Mouse (Mus musculus): ENCODE data around the gene Igsf9b. TPM values are rescaled to one million over a fixed set of nuclear protein-coding genes. Genes with fewer than 3 reads are reported as not detected.

Gene Igsf9b
- polyA plus RNA-seq, 1 experiment from 2014 or later = 26.8 TPM

- Histone ChIP-seq H3K9ac (ENCODE audit: low read depth, low read length) (peak overlapping the region; percentile 41; the same call in 1 of the 2 replicates), H3K4me3 (ENCODE audit: low read length) (peak overlapping the region; percentile 89)
- 54% methylated on average over 5 of the region's 5 CpGs for WGBS
Observed at GRCm38 (mm10) chr9:27302291-27302690, 3.3 kb downstream of the Igsf9b start.

GRCm38 (mm10) chr9:27303571-27304484 lies 4.8 kb downstream of the Igsf9b start:
- 59% methylated on average over 17 of the region's 17 CpGs for WGBS
- Histone ChIP-seq H3K4me3 (ENCODE audit: low read length) (no peak overlapping the region; the same call in 1 of the 2 replicates), H3K27me3 (replicated peaks; ENCODE audit: control insufficient read depth, insufficient read depth, low read length) (no peaks in the 10 kb centered on the region), H3K4me1 (ENCODE audit: control insufficient read depth, insufficient read depth, low read depth, low read length) (peaks cover 67% of the 10 kb centered on the region), H3K9ac (ENCODE audit: low read depth, low read length) (peak overlapping the region; percentile 51), H3K9me3 (ENCODE audit: control insufficient read depth, low read length) (no peaks in the 10 kb centered on the region), H3K36me3 (ENCODE audit: control insufficient read depth, insufficient read depth, low read length) (no peaks in the 10 kb centered on the region), H3K4me2 (ENCODE audit: low read length) (peak overlapping the region; percentile 39), H3K27ac (ENCODE audit: low read depth, low read length) (no peak overlapping the region)
- ATAC-seq = no peak

More at GRCm38 (mm10) chr9:27302291-27302690, 3.3 kb downstream of the Igsf9b start:
- H3K27ac ChIP-seq (ENCODE audit: low read depth, low read length) = no peak overlapping the region
- peak overlapping the region; percentile 77 for H3K4me2 ChIP-seq (ENCODE audit: low read length)
- no peak for ATAC-seq
- H3K9me3 ChIP-seq (ENCODE audit: control insufficient read depth, low read length) = no peaks in the 10 kb centered on the region
- H3K27me3 ChIP-seq (replicated peaks; ENCODE audit: control insufficient read depth, insufficient read depth, low read length) = no peaks in the 10 kb centered on the region
- peaks cover 60% of the 10 kb centered on the region for H3K4me1 ChIP-seq (ENCODE audit: control insufficient read depth, insufficient read depth, low read depth, low read length)
- no peaks in the 10 kb centered on the region for H3K36me3 ChIP-seq (ENCODE audit: control insufficient read depth, insufficient read depth, low read length)

- no peaks in the 10 kb centered on the region for H3K9me3 ChIP-seq (ENCODE audit: control insufficient read depth, low read length)
- H3K4me3 ChIP-seq (ENCODE audit: low read length) = no peak overlapping the region
- no peaks in the 10 kb centered on the region for H3K27me3 ChIP-seq (replicated peaks; ENCODE audit: control insufficient read depth, insufficient read depth, low read length)
- no peak overlapping the region for H3K9ac ChIP-seq (ENCODE audit: low read depth, low read length)
- H3K27ac ChIP-seq (ENCODE audit: low read depth, low read length) = no peak overlapping the region
- no peak for ATAC-seq
- H3K4me1 ChIP-seq (ENCODE audit: control insufficient read depth, insufficient read depth, low read depth, low read length) = peaks cover 69% of the 10 kb centered on the region
- 71% methylated on average over 5 of the region's 5 CpGs for WGBS
- H3K4me2 ChIP-seq (ENCODE audit: low read length) = no peak overlapping the region; the same call in 1 of the 2 replicates
- H3K36me3 ChIP-seq (ENCODE audit: control insufficient read depth, insufficient read depth, low read length) = no peaks in the 10 kb centered on the region
Observed at GRCm38 (mm10) chr9:27304485-27305102, 5.6 kb downstream of the Igsf9b start.

GRCm38 (mm10) chr9:27305502-27305901 lies 6.5 kb downstream of the Igsf9b start:
- no peaks in the 10 kb centered on the region for H3K36me3 ChIP-seq (ENCODE audit: control insufficient read depth, insufficient read depth, low read length)
- no peak overlapping the region for H3K9ac ChIP-seq (ENCODE audit: low read depth, low read length)
- ATAC-seq = no peak
- WGBS = 60% methylated on average over 3 of the region's 3 CpGs
- H3K4me3 ChIP-seq (ENCODE audit: low read length) = no peak overlapping the region
- no peak overlapping the region for H3K4me2 ChIP-seq (ENCODE audit: low read length)
- H3K9me3 ChIP-seq (ENCODE audit: control insufficient read depth, low read length) = no peaks in the 10 kb centered on the region
- H3K4me1 ChIP-seq (ENCODE audit: control insufficient read depth, insufficient read depth, low read depth, low read length) = peaks cover 67% of the 10 kb centered on the region
- H3K27me3 ChIP-seq (replicated peaks; ENCODE audit: control insufficient read depth, insufficient read depth, low read length) = no peaks in the 10 kb centered on the region
- H3K27ac ChIP-seq (ENCODE audit: low read depth, low read length) = no peak overlapping the region

- ATAC-seq = no peak
- Histone ChIP-seq H3K4me3 (ENCODE audit: low read length) (no peak overlapping the region), H3K27ac (ENCODE audit: low read depth, low read length) (peak overlapping the region; percentile 79), H3K9ac (ENCODE audit: low read depth, low read length) (peak overlapping the region; percentile 48), H3K4me1 (ENCODE audit: control insufficient read depth, insufficient read depth, low read depth, low read length) (peaks cover 58% of the 10 kb centered on the region), H3K4me2 (ENCODE audit: low read length) (no peak overlapping the region; the same call in 1 of the 2 replicates), H3K36me3 (ENCODE audit: control insufficient read depth, insufficient read depth, low read length) (peaks cover under 1% of the 10 kb centered on the region; the same call in 1 of the 2 replicates), H3K9me3 (ENCODE audit: control insufficient read depth, low read length) (no peaks in the 10 kb centered on the region), H3K27me3 (replicated peaks; ENCODE audit: control insufficient read depth, insufficient read depth, low read length) (no peaks in the 10 kb centered on the region)
- WGBS = 20% methylated on average over 4 of the region's 4 CpGs
Observed at GRCm38 (mm10) chr9:27306642-27307041, 7.6 kb downstream of the Igsf9b start.

- ATAC-seq = peak; percentile 85
- Histone ChIP-seq H3K4me1 (ENCODE audit: control insufficient read depth, insufficient read depth, low read depth, low read length) (peaks cover 52% of the 10 kb centered on the region), H3K36me3 (ENCODE audit: control insufficient read depth, insufficient read depth, low read length) (peaks cover 4% of the 10 kb centered on the region; the same call in 1 of the 2 replicates), H3K4me3 (ENCODE audit: low read length) (no peak overlapping the region), H3K27ac (ENCODE audit: low read depth, low read length) (peak overlapping the region; percentile 79), H3K4me2 (ENCODE audit: low read length) (no peak overlapping the region; the same call in 1 of the 2 replicates), H3K27me3 (replicated peaks; ENCODE audit: control insufficient read depth, insufficient read depth, low read length) (no peaks in the 10 kb centered on the region), H3K9ac (ENCODE audit: low read depth, low read length) (peak overlapping the region; percentile 48), H3K9me3 (ENCODE audit: control insufficient read depth, low read length) (no peaks in the 10 kb centered on the region)
- 4% methylated on average over 3 of the region's 3 CpGs for WGBS
Observed at GRCm38 (mm10) chr9:27307265-27307664, 8.3 kb downstream of the Igsf9b start.

GRCm38 (mm10) chr9:27308045-27308444 lies 9.0 kb downstream of the Igsf9b start:
- Histone ChIP-seq H3K4me1 (ENCODE audit: control insufficient read depth, insufficient read depth, low read depth, low read length) (peaks cover 45% of the 10 kb centered on the region), H3K27ac (ENCODE audit: low read depth, low read length) (peak overlapping the region; percentile 79), H3K9me3 (ENCODE audit: control insufficient read depth, low read length) (no peaks in the 10 kb centered on the region), H3K9ac (ENCODE audit: low read depth, low read length) (peak overlapping the region; percentile 44; the same call in 1 of the 2 replicates), H3K4me3 (ENCODE audit: low read length) (no peak overlapping the region), H3K4me2 (ENCODE audit: low read length) (peak overlapping the region; percentile 34), H3K27me3 (replicated peaks; ENCODE audit: control insufficient read depth, insufficient read depth, low read length) (no peaks in the 10 kb centered on the region), H3K36me3 (ENCODE audit: control insufficient read depth, insufficient read depth, low read length) (peaks cover 4% of the 10 kb centered on the region; the same call in 1 of the 2 replicates)
- 42% methylated on average over 7 of the region's 7 CpGs for WGBS
- peak; percentile 5; the same call in 1 of the 2 replicates for ATAC-seq

- no peak overlapping the region for H3K4me3 ChIP-seq (ENCODE audit: low read length)
- H3K4me2 ChIP-seq (ENCODE audit: low read length) = peak overlapping the region; percentile 34
Observed at GRCm38 (mm10) chr9:27308561-27308960, 9.6 kb downstream of the Igsf9b start.

GRCm38 (mm10) chr9:27310005-27310404 lies 11.0 kb downstream of the Igsf9b start:
- Histone ChIP-seq H3K27ac (ENCODE audit: low read depth, low read length) (no peak overlapping the region), H3K9me3 (ENCODE audit: control insufficient read depth, low read length) (no peaks in the 10 kb centered on the region), H3K4me3 (ENCODE audit: low read length) (no peak overlapping the region), H3K27me3 (replicated peaks; ENCODE audit: control insufficient read depth, insufficient read depth, low read length) (no peaks in the 10 kb centered on the region), H3K36me3 (ENCODE audit: control insufficient read depth, insufficient read depth, low read length) (peaks cover 4% of the 10 kb centered on the region; the same call in 1 of the 2 replicates), H3K4me2 (ENCODE audit: low read length) (no peak overlapping the region), H3K9ac (ENCODE audit: low read depth, low read length) (no peak overlapping the region), H3K4me1 (ENCODE audit: control insufficient read depth, insufficient read depth, low read depth, low read length) (peaks cover 32% of the 10 kb centered on the region)
- WGBS = 46% methylated on average over 4 of the region's 4 CpGs
- ATAC-seq = no peak

More at GRCm38 (mm10) chr9:27308561-27308960, 9.6 kb downstream of the Igsf9b start:
- 7% methylated on average over 6 of the region's 6 CpGs for WGBS
- Histone ChIP-seq H3K27ac (ENCODE audit: low read depth, low read length) (peak overlapping the region; percentile 79), H3K27me3 (replicated peaks; ENCODE audit: control insufficient read depth, insufficient read depth, low read length) (no peaks in the 10 kb centered on the region), H3K9ac (ENCODE audit: low read depth, low read length) (peak overlapping the region; percentile 44), H3K4me1 (ENCODE audit: control insufficient read depth, insufficient read depth, low read depth, low read length) (peaks cover 40% of the 10 kb centered on the region), H3K9me3 (ENCODE audit: control insufficient read depth, low read length) (no peaks in the 10 kb centered on the region), H3K36me3 (ENCODE audit: control insufficient read depth, insufficient read depth, low read length) (peaks cover 4% of the 10 kb centered on the region; the same call in 1 of the 2 replicates)
- ATAC-seq = peak; percentile 75
